Mouse (Mus musculus): ENCODE results near the gene Capzb. TPM values are rescaled to one million over a fixed set of nuclear protein-coding genes. Genes with fewer than 3 reads are reported as not detected.

Capzb gene
- polyA plus RNA-seq, 1 experiment from 2014 or later, result 307 TPM

DNA sequence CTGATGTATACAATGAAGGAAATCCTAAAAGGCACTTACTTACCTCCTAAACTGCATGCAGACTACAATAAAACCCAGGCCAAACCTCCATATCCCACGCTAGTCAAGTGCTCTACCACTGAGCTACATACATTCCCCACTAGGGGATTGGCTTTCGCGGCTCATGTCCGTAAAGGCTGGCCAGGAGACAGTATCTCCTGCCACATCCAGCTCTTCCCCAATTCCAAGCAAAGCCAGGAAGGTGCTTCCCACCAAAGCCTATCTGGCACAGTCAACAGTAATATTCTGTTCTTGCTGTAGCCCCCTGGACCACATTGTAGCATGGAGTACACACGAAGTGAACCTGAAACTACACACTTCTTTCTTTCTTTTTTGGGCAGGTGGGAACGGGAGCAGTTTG lies 117.0 kb downstream of the Capzb start:
- H3K36me3 ChIP-seq (ENCODE audit: control insufficient read depth, insufficient read depth, low read length), result peaks cover under 1% of the 10 kb centered on the region; the same call in 1 of the 2 replicates
- 19% methylated on average over 6 of the region's 6 CpGs for WGBS
- no peaks in the 10 kb centered on the region for H3K9me3 ChIP-seq (ENCODE audit: control insufficient read depth, low read length)
- no peaks in the 10 kb centered on the region for H3K27me3 ChIP-seq (ENCODE audit: control insufficient read depth, insufficient read depth, low read length)
- peak overlapping the region; percentile 96 for H3K4me3 ChIP-seq (ENCODE audit: low read depth, low read length)
- H3K4me2 ChIP-seq (ENCODE audit: low read depth, severe bottlenecking), result peak overlapping the region; percentile 88
- ATAC-seq (ENCODE audit: insufficient number of reproducible peaks, low FRiP score, low TSS enrichment, low read depth) (no peak), DNase-seq (ENCODE audit: low spot score) (no peak)
- peaks cover 13% of the 10 kb centered on the region for H3K4me1 ChIP-seq (ENCODE audit: control insufficient read depth, insufficient read depth, low read length)
- H3K27ac ChIP-seq (replicated peaks; ENCODE audit: low read depth, low read length), result no peak overlapping the region
- H3K9ac ChIP-seq (ENCODE audit: low read length), result peak overlapping the region; percentile 43; the same call in 1 of the 2 replicates

DNA sequence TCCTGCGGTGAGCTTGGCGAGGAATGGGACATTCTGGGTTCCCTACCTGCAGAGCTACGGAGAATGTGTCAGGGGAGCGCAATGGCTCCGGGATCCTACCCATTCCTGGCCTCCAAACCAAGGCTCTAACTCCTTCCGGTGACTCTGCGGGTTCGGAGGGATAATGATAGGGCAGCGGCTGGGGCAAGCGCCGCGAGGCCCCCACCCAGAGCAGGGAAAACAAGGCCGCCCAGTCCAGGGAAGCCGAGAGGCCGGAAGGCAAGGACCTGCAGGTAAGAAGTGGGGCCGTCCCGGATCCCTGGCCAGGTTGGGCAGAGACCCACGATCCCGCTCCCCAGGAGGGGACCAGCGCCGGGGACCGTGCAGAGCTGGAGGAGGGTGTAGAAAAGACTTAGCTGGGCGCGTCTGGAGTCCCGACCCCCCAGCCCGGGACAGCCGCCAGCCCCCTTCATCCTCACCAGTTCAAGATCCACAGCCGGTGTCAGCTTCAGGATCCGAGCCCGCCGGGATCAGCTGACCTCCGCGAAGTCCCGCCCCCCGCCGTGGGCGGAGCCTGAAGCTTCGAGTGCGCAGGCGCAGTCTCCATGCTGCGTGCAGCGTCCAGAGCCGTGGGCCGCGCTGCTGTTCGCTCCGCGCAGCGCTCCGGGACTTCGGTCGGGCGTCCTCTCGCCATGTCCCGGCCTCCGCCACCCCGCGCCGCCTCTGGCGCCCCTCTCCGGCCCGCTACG lies 117.6 kb downstream of the Capzb start, which contains the start of the genes Pqlc2 and Akr7a5:
Gene Pqlc2 (minus strand): TSS at position 538 of the 728 bp plus-strand sequence.
Gene Akr7a5 (plus strand): TSS at position 574 of the 728 bp plus-strand sequence.
- WGBS, result under 1% methylated on average over 63 of the region's 63 CpGs
- peak; percentile 91 for ATAC-seq (ENCODE audit: insufficient number of reproducible peaks, low FRiP score, low TSS enrichment, low read depth)
- peak within 1 kb of the TSS; percentile 88 for H3K4me2 ChIP-seq (ENCODE audit: low read depth, severe bottlenecking)
- no peaks in the 10 kb centered on the region for H3K9me3 ChIP-seq (ENCODE audit: control insufficient read depth, low read length)
- peaks cover 13% of the 10 kb centered on the region for H3K4me1 ChIP-seq (ENCODE audit: control insufficient read depth, insufficient read depth, low read length)
- peak within 1 kb of the TSS; percentile 96 for H3K4me3 ChIP-seq (ENCODE audit: low read depth, low read length)
- H3K27ac ChIP-seq (replicated peaks; ENCODE audit: low read depth, low read length), result 0 out of 2 replicates have a peak within 1 kb of the TSS, but pooled peaks have one; percentile 18
- H3K9ac ChIP-seq (ENCODE audit: low read length), result peak within 1 kb of the TSS; percentile 95
- H3K27me3 ChIP-seq (ENCODE audit: control insufficient read depth, insufficient read depth, low read length), result no peaks in the 10 kb centered on the region
- peak; percentile 98 for DNase-seq (ENCODE audit: low spot score)
- peaks cover 2% of the 10 kb centered on the region; the same call in 1 of the 2 replicates for H3K36me3 ChIP-seq (ENCODE audit: control insufficient read depth, insufficient read depth, low read length)

DNA sequence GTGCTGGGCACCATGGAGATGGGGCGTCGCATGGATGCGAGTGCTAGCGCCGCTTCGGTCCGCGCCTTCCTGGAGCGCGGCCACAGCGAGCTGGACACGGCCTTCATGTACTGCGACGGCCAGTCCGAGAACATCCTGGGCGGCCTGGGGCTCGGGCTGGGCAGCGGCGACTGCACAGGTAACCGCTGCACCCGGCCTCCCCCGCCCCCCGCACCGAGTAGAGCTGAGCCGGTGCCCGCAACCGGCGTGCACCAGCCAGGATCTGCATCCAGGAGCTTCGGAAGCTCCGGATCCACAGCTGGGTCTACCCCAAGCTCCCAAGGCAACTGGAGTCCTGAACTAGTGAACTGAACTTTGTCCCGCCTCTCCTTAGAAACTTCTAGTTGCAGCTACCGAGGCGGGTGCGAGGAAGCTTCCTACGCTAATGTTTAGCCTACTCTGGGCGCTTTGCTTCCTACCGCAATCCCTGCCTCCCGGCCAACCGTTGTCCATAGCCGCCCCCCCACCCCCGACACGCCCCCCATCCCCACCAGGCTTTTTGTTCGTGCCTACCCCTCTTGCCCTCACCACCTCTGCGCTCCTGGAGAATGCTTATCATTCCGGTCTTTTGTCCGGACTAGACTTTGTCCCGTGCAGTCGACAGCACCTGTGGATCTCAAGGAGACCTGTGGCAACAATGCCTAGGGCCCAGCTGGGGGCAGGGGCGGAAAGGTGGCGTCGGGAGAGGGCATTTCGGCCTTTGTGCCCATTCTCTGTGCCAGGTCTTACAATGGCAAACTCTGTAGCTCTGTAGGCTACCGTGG lies 118.4 kb downstream of the Capzb start:
- H3K4me1 ChIP-seq (ENCODE audit: control insufficient read depth, insufficient read depth, low read length), result peaks cover 13% of the 10 kb centered on the region
- H3K27me3 ChIP-seq (ENCODE audit: control insufficient read depth, insufficient read depth, low read length), result no peaks in the 10 kb centered on the region
- under 1% methylated on average over 51 of the region's 53 CpGs for WGBS
- peak; percentile 62 for DNase-seq (ENCODE audit: low spot score)
- peaks cover 2% of the 10 kb centered on the region; the same call in 1 of the 2 replicates for H3K36me3 ChIP-seq (ENCODE audit: control insufficient read depth, insufficient read depth, low read length)
- peak overlapping the region; percentile 95 for H3K9ac ChIP-seq (ENCODE audit: low read length)
- peak overlapping the region; percentile 96 for H3K4me3 ChIP-seq (ENCODE audit: low read depth, low read length)
- ATAC-seq (ENCODE audit: insufficient number of reproducible peaks, low FRiP score, low TSS enrichment, low read depth), result peak; percentile 58
- peak overlapping the region; percentile 88 for H3K4me2 ChIP-seq (ENCODE audit: low read depth, severe bottlenecking)
- H3K27ac ChIP-seq (replicated peaks; ENCODE audit: low read depth, low read length), result 0 out of 2 replicates have a peak overlapping the region, but pooled peaks have one; percentile 18
- no peaks in the 10 kb centered on the region for H3K9me3 ChIP-seq (ENCODE audit: control insufficient read depth, low read length)

DNA sequence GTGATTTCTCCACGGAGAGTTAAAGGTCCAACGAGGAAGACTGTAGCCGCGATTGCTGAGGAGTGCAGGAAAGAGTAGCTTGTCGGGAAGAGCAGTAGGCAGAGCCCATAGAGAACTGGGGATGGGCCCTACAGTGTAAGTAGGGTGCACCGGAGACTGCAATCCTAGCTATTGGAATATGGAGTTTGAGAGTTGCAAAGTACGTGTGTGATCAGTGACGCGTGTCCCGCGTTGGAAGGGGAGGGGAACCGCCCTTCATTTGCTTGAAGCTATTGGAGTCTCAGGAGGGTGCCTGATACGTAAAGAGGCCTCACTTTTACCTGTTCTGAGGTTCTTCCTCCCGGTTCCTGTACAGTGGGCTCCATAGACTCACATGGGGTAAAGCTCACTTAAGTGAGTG lies 119.0 kb downstream of the Capzb start:
- peak overlapping the region; percentile 95 for H3K9ac ChIP-seq (ENCODE audit: low read length)
- DNase-seq (ENCODE audit: low spot score) (no peak), ATAC-seq (ENCODE audit: insufficient number of reproducible peaks, low FRiP score, low TSS enrichment, low read depth) (no peak)
- H3K4me3 ChIP-seq (ENCODE audit: low read depth, low read length), result peak overlapping the region; percentile 96
- WGBS, result 30% methylated on average over 14 of the region's 14 CpGs
- H3K36me3 ChIP-seq (ENCODE audit: control insufficient read depth, insufficient read depth, low read length), result peaks cover 2% of the 10 kb centered on the region; the same call in 1 of the 2 replicates
- H3K9me3 ChIP-seq (ENCODE audit: control insufficient read depth, low read length), result no peaks in the 10 kb centered on the region
- peak overlapping the region; percentile 88 for H3K4me2 ChIP-seq (ENCODE audit: low read depth, severe bottlenecking)
- H3K4me1 ChIP-seq (ENCODE audit: control insufficient read depth, insufficient read depth, low read length), result peaks cover 13% of the 10 kb centered on the region
- H3K27me3 ChIP-seq (ENCODE audit: control insufficient read depth, insufficient read depth, low read length), result no peaks in the 10 kb centered on the region
- no peak overlapping the region for H3K27ac ChIP-seq (replicated peaks; ENCODE audit: low read depth, low read length)

DNA sequence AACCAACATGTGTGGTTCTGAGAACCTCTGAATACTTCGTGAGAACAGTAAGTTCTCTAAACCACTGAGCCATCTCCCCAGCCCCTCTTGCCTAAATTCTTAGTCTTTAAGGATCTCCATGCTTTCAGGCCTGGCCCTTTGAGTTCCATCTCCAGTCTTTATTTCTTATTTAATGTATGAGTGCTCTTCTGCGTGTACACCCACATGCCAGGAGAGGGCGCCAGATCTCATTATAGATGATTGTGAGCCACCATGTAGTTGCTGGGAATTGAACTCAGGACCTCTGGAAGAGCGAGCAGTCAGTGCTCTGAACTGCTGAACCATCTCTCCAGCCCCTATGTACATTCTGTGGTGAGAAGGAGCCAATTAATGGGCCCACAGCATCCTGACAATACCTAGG lies 119.9 kb downstream of the Capzb start:
- 63% methylated on average over 4 of the region's 4 CpGs for WGBS
- Histone ChIP-seq H3K9me3 (ENCODE audit: control insufficient read depth, low read length) (no peaks in the 10 kb centered on the region), H3K9ac (ENCODE audit: low read length) (no peak overlapping the region), H3K4me1 (ENCODE audit: control insufficient read depth, insufficient read depth, low read length) (peaks cover 13% of the 10 kb centered on the region), H3K4me3 (ENCODE audit: low read depth, low read length) (no peak overlapping the region), H3K4me2 (ENCODE audit: low read depth, severe bottlenecking) (no peak overlapping the region), H3K36me3 (ENCODE audit: control insufficient read depth, insufficient read depth, low read length) (peaks cover 5% of the 10 kb centered on the region; the same call in 1 of the 2 replicates), H3K27me3 (ENCODE audit: control insufficient read depth, insufficient read depth, low read length) (no peaks in the 10 kb centered on the region), H3K27ac (replicated peaks; ENCODE audit: low read depth, low read length) (no peak overlapping the region)
- ATAC-seq (ENCODE audit: insufficient number of reproducible peaks, low FRiP score, low TSS enrichment, low read depth) (no peak), DNase-seq (ENCODE audit: low spot score) (peak; percentile 50)

DNA sequence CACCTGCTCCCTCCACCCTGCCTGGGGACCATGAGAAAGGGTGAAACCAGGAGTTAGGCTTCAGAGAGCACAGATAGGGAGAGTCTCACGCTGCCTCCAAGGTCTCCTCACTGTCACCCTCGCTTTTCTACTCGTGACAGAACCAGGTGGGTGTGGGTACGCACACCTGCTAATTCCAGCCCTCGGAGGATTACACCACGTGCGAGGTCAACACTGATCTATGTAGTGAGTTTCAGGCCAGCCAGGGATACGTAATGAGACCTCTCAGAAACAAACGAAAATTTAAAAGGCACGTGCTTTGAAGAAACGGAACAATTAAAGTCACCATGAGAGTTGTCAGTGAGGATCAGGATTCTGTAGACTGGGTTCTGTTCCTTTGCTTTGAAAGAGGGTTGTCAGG lies 125.8 kb downstream of the Capzb start:
- DNase-seq (ENCODE audit: low spot score) (no peak), ATAC-seq (ENCODE audit: insufficient number of reproducible peaks, low FRiP score, low TSS enrichment, low read depth) (no peak)
- H3K27ac ChIP-seq (replicated peaks; ENCODE audit: low read depth, low read length), result no peak overlapping the region
- no peaks in the 10 kb centered on the region for H3K9me3 ChIP-seq (ENCODE audit: control insufficient read depth, low read length)
- no peak overlapping the region for H3K9ac ChIP-seq (ENCODE audit: low read length)
- H3K36me3 ChIP-seq (ENCODE audit: control insufficient read depth, insufficient read depth, low read length), result peaks cover 5% of the 10 kb centered on the region; the same call in 1 of the 2 replicates
- WGBS, result 89% methylated on average over 11 of the region's 11 CpGs
- H3K27me3 ChIP-seq (ENCODE audit: control insufficient read depth, insufficient read depth, low read length), result no peaks in the 10 kb centered on the region
- H3K4me3 ChIP-seq (ENCODE audit: low read depth, low read length), result no peak overlapping the region
- H3K4me2 ChIP-seq (ENCODE audit: low read depth, severe bottlenecking), result no peak overlapping the region
- no peaks in the 10 kb centered on the region for H3K4me1 ChIP-seq (ENCODE audit: control insufficient read depth, insufficient read depth, low read length)

DNA sequence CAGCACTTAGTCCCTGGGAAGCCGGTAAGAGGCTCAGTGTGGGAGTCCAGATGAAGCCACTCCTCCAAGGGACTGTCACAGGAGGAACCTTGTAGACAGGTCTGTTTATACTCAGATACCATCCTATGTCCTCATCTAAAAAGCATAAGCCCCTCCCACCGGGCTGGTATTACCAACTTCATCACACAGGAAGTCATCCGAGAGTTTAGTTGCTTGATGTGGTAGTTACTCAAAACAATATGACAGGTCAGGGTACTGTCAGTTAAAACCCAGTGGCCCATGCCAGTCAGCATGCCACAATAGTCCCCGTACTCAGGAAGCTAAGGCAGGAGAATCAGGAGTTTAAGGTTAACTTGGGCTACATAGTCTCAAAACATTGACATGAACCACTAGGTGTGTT lies 127.0 kb downstream of the Capzb start:
- WGBS, result 93% methylated on average over 4 of the region's 4 CpGs
- peaks cover 3% of the 10 kb centered on the region; the same call in 1 of the 2 replicates for H3K36me3 ChIP-seq (ENCODE audit: control insufficient read depth, insufficient read depth, low read length)

DNA sequence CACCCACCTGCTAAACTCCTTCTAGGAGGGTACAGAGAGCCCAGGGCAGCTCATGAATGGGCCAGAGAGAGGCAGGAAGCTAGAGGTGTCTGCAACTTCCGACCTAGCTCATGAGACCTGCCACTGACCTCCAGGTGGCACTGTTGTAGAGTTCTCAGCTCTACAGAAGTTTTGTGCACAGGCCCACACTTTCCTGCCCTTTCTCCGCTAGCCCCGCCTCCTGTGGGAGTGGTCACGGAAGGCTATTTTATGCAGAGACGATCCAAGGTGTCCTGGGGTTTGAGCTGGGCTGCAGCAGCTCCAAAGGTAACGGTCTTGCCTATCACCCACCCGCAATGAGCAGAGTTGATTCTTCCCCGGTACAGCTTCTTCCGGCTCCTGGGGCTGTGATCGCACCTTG lies 137.9 kb downstream of the Capzb start:
- no peaks in the 10 kb centered on the region for H3K36me3 ChIP-seq (ENCODE audit: control insufficient read depth, insufficient read depth, low read length)
- DNase-seq (ENCODE audit: low spot score) (peak; percentile 85), ATAC-seq (ENCODE audit: insufficient number of reproducible peaks, low FRiP score, low TSS enrichment, low read depth) (peak; percentile 54)
- peak overlapping the region; percentile 13; the same call in 1 of the 2 replicates for H3K4me2 ChIP-seq (ENCODE audit: low read depth, severe bottlenecking)
- WGBS, result 9% methylated on average over 10 of the region's 10 CpGs
- H3K9ac ChIP-seq (ENCODE audit: low read length), result no peak overlapping the region
- no peaks in the 10 kb centered on the region for H3K9me3 ChIP-seq (ENCODE audit: control insufficient read depth, low read length)
- no peaks in the 10 kb centered on the region for H3K27me3 ChIP-seq (ENCODE audit: control insufficient read depth, insufficient read depth, low read length)
- no peaks in the 10 kb centered on the region for H3K4me1 ChIP-seq (ENCODE audit: control insufficient read depth, insufficient read depth, low read length)
- H3K27ac ChIP-seq (replicated peaks; ENCODE audit: low read depth, low read length), result no peak overlapping the region
- no peak overlapping the region; the same call in 1 of the 2 replicates for H3K4me3 ChIP-seq (ENCODE audit: low read depth, low read length)

More for the DNA sequence above, 127.0 kb downstream of the Capzb start:
- Histone ChIP-seq H3K27me3 (ENCODE audit: control insufficient read depth, insufficient read depth, low read length) (no peaks in the 10 kb centered on the region), H3K27ac (replicated peaks; ENCODE audit: low read depth, low read length) (no peak overlapping the region), H3K4me3 (ENCODE audit: low read depth, low read length) (no peak overlapping the region), H3K4me1 (ENCODE audit: control insufficient read depth, insufficient read depth, low read length) (no peaks in the 10 kb centered on the region), H3K9me3 (ENCODE audit: control insufficient read depth, low read length) (no peaks in the 10 kb centered on the region), H3K9ac (ENCODE audit: low read length) (no peak overlapping the region), H3K4me2 (ENCODE audit: low read depth, severe bottlenecking) (no peak overlapping the region)
- DNase-seq (ENCODE audit: low spot score), result no peak
- ATAC-seq (ENCODE audit: insufficient number of reproducible peaks, low FRiP score, low TSS enrichment, low read depth), result no peak

Data from limb, embryonic 11.5 days (tissue).